Mouse (Mus musculus): ENCODE measurements around the gene Olfr691.
"Not testable (repeated sequence)": the region's sequence is repeated elsewhere in the genome, so short reads cannot be mapped to it uniquely, and the experiment has no call there.

The Olfr691 gene

GRCm38 (mm10) chr7:105342170-105342569 lies at the start of gene Olfr691:
Gene Olfr691 (minus strand): TSS chr7:105342270.
- DNase-seq (ENCODE audit: low spot score in 2 of 2): no peak

GRCm38 (mm10) chr7:105390236-105390635 lies 48.2 kb upstream of the Olfr691 start:
- no peak for DNase-seq (ENCODE audit: low spot score in 2 of 2)

- DNase-seq (ENCODE audit: low spot score in 2 of 2): no peak
Measured at GRCm38 (mm10) chr7:105387696-105388095, 45.6 kb upstream of the Olfr691 start.

- DNase-seq (ENCODE audit: low spot score in 2 of 2): no peak
Measured at GRCm38 (mm10) chr7:105380329-105380728, 38.3 kb upstream of the Olfr691 start.

- DNase-seq (ENCODE audit: low spot score in 2 of 2): no peak
Measured at GRCm38 (mm10) chr7:105374866-105375265, 32.8 kb upstream of the Olfr691 start, which contains the start of gene Gm5901. Gene Gm5901 (plus strand): TSS chr7:105375038.

- no peak for DNase-seq (ENCODE audit: low spot score in 2 of 2)
Measured at GRCm38 (mm10) chr7:105373976-105374375, 31.9 kb upstream of the Olfr691 start.

GRCm38 (mm10) chr7:105373509-105373908 lies 31.4 kb upstream of the Olfr691 start:
- DNase-seq (ENCODE audit: low spot score in 2 of 2): no peak

GRCm38 (mm10) chr7:105372912-105373311 lies 30.8 kb upstream of the Olfr691 start:
- DNase-seq (ENCODE audit: low spot score in 2 of 2): no peak

GRCm38 (mm10) chr7:105368521-105368920 lies 26.5 kb upstream of the Olfr691 start:
- no peak for DNase-seq (ENCODE audit: low spot score in 2 of 2)

- no peak for DNase-seq (ENCODE audit: low spot score in 2 of 2)
Measured at GRCm38 (mm10) chr7:105367930-105368329, 25.9 kb upstream of the Olfr691 start, which contains the start of gene Olfr692. Gene Olfr692 (plus strand): TSS chr7:105368230.

GRCm38 (mm10) chr7:105367268-105367667 lies 25.2 kb upstream of the Olfr691 start:
- no peak for DNase-seq (ENCODE audit: low spot score in 2 of 2)

GRCm38 (mm10) chr7:105361713-105362112 lies 19.6 kb upstream of the Olfr691 start:
- DNase-seq (ENCODE audit: low spot score in 2 of 2): no peak

GRCm38 (mm10) chr7:105356487-105356886 lies 14.4 kb upstream of the Olfr691 start:
- DNase-seq (ENCODE audit: low spot score in 2 of 2): not testable (repeated sequence)

GRCm38 (mm10) chr7:105356064-105356463 lies 14.0 kb upstream of the Olfr691 start:
- DNase-seq (ENCODE audit: low spot score in 2 of 2): not testable (repeated sequence)

GRCm38 (mm10) chr7:105342752-105343151 lies 682 bp upstream of the Olfr691 start:
- no peak for DNase-seq (ENCODE audit: low spot score in 2 of 2)

- DNase-seq (ENCODE audit: low spot score in 2 of 2): no peak
Measured at GRCm38 (mm10) chr7:105334004-105334403, 8.1 kb downstream of the Olfr691 start, which contains the start of gene Olfr690. Gene Olfr690 (minus strand): TSS chr7:105334104.

GRCm38 (mm10) chr7:105325302-105325701 lies 16.8 kb downstream of the Olfr691 start:
- no peak for DNase-seq (ENCODE audit: low spot score in 2 of 2)

GRCm38 (mm10) chr7:105310865-105311264 lies 31.2 kb downstream of the Olfr691 start, which contains the start of gene Olfr689:
Gene Olfr689 (plus strand): TSS chr7:105311165.
- DNase-seq (ENCODE audit: low spot score in 2 of 2): no peak

- DNase-seq (ENCODE audit: low spot score in 2 of 2): no peak
Measured at GRCm38 (mm10) chr7:105290051-105290450, 52.0 kb downstream of the Olfr691 start.

- no peak for DNase-seq (ENCODE audit: low spot score in 2 of 2)
Measured at GRCm38 (mm10) chr7:105287795-105288194, 54.3 kb downstream of the Olfr691 start, which contains the start of gene Olfr688. Gene Olfr688 (plus strand): TSS chr7:105288095.

Measured in spleen, postnatal 14 days (tissue).